Mouse (Mus musculus) ovary, postnatal 10 days (tissue): Measurements from ENCODE around the gene Sestd1.
A peak's percentile ranks its signal among the peaks of the same experiment; 100 is the strongest.

Source experiments
- DNase-seq: peaks from one replicate; pipeline ENCODE4 v3.0.0; 2022; ENCODE audit warnings: low spot score

Sestd1 gene

GRCm38 (mm10) chr2:77280512-77281409 is at the start of gene Sestd1:
Gene Sestd1, minus strand, starts transcription at chr2:77280592.
- DNase-seq = peak; percentile 44

GRCm38 (mm10) chr2:77327246-77327645 is 46.9 kb upstream of the Sestd1 start:
- DNase-seq = no peak

GRCm38 (mm10) chr2:77323739-77324138 is 43.3 kb upstream of the Sestd1 start:
- no peak for DNase-seq

- no peak for DNase-seq
These were observed 42.8 kb upstream of the Sestd1 start for GRCm38 (mm10) chr2:77323156-77323555.

GRCm38 (mm10) chr2:77319196-77319595 is 38.8 kb upstream of the Sestd1 start:
- DNase-seq = no peak

GRCm38 (mm10) chr2:77316961-77317360 is 36.6 kb upstream of the Sestd1 start:
- no peak for DNase-seq

- DNase-seq = no peak
These were observed 33.5 kb upstream of the Sestd1 start for GRCm38 (mm10) chr2:77313846-77314245.

GRCm38 (mm10) chr2:77312616-77313015 is 32.2 kb upstream of the Sestd1 start:
- no peak for DNase-seq

- no peak for DNase-seq
These were observed 28.9 kb upstream of the Sestd1 start for GRCm38 (mm10) chr2:77309313-77309712.

GRCm38 (mm10) chr2:77304494-77304893 is 24.1 kb upstream of the Sestd1 start:
- DNase-seq = no peak

GRCm38 (mm10) chr2:77303716-77304115 is 23.3 kb upstream of the Sestd1 start:
- DNase-seq = no peak

- no peak for DNase-seq
These were observed 22.4 kb upstream of the Sestd1 start for GRCm38 (mm10) chr2:77302655-77303348.

GRCm38 (mm10) chr2:77301687-77302389 is 21.4 kb upstream of the Sestd1 start:
- no peak for DNase-seq

GRCm38 (mm10) chr2:77289701-77290100 is 9.3 kb upstream of the Sestd1 start:
- DNase-seq = no peak

- DNase-seq = no peak
These were observed 6.4 kb upstream of the Sestd1 start for GRCm38 (mm10) chr2:77286755-77287154.

GRCm38 (mm10) chr2:77284281-77284899 is 4.0 kb upstream of the Sestd1 start:
- DNase-seq = no peak

GRCm38 (mm10) chr2:77279861-77280511 is 406 bp downstream of the Sestd1 start:
- DNase-seq = no peak

GRCm38 (mm10) chr2:77277272-77277671 is 3.1 kb downstream of the Sestd1 start:
- no peak for DNase-seq

GRCm38 (mm10) chr2:77275851-77276250 is 4.5 kb downstream of the Sestd1 start:
- no peak for DNase-seq

- DNase-seq = no peak
These were observed 5.3 kb downstream of the Sestd1 start for GRCm38 (mm10) chr2:77274976-77275641.

- DNase-seq = no peak
These were observed 7.4 kb downstream of the Sestd1 start for GRCm38 (mm10) chr2:77272953-77273352.
